Mouse (Mus musculus): ENCODE data around the gene Efnb1. TPM values are rescaled to one million over a fixed set of nuclear protein-coding genes. Genes with fewer than 3 reads are reported as not detected.

Gene Efnb1
- total and polyA plus RNA-seq, 2 experiments from 2014 or later = 26.6 to 48.9 TPM

DNA sequence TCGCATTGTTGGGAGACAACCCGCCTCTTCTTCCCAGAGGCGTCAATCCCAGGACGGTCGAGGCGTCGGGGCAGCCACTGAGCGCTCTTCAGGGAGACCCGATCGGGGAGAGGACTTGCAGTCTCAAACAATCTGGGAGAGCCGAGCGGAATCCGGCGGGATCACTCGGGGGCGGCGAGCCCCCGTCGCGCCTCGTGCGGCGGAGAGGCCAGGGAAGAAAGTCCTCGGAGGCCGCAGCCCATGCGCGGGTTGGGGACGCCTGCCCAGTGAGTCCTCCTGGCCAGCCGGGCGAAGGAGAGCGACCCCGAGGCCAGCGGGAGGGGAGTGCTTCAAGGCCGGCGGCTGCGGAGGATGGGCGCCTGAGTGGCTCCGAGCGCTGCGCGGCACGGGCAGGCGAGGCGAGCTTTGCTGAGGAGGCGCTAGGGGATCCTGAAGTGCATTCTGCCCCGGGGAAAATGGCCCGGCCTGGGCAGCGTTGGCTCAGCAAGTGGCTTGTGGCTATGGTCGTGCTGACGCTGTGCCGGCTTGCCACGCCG, 569 bp downstream of the Efnb1 start:
- TF ChIP-seq CTCF (IDR thresholded peaks at IDR 0.05; ENCODE audit: low read depth) = no peak
- Histone ChIP-seq H3K9me3 (ENCODE audit: low read length) (no peaks in the 10 kb centered on the region), H3K36me3 (ENCODE audit: insufficient read depth) (no peaks in the 10 kb centered on the region), H3K27me3 (ENCODE audit: insufficient read depth, low read length) (no peaks in the 10 kb centered on the region), H3K4me3 (ENCODE audit: low read depth, low read length) (peak overlapping the region; percentile 56), H3K4me2 (ENCODE audit: low read depth) (peak overlapping the region; percentile 62), H3K27ac (ENCODE audit: low read depth, low read length) (peak overlapping the region; percentile 84), H3K9ac (peak overlapping the region; percentile 67), H3K4me1 (ENCODE audit: insufficient read depth) (0 out of 2 replicates have a peak, but pooled peaks cover 4% of the 10 kb centered on the region)
- WGBS = 29% methylated on average over 45 of the region's 53 CpGs
- ATAC-seq (peak; percentile 3; the same call in 1 of the 2 replicates), DNase-seq (peak; percentile 21)

DNA sequence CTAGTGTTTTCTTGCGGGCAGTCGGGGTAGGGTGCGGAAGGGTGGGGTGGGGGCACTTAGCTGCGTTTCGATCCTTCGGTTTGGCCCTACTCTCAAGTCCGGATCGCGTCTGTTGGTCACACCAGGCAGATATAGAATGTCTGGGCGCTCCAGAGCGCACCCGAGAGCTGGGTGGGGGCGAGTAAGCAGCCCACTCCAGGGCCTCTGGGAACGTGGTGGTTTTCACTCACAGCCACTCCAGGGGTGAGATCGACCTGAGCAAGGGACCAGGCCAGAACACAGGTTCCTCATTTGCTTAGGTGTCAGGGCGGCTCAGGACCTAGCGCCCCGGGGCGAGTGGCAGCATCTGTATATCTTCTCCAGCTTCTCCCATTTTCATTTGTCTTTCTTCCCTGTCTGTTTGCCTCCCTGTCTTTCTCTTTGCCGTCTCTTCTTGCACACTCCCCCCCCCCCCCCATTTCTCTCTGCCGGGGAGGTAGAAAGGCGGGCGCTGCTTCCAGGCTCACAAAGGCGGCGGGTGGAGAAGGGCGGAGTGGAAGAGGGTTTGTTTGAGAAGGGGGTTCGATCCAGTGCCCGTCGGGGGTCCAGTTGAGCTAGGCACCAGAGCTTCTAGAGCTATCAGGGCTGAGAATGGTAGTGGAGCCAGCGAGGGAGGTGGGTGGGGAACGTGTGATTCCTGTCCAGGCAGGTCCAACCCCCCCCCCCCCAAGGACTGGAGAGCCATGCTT, 1.4 kb downstream of the Efnb1 start:
- Histone ChIP-seq H3K4me2 (ENCODE audit: low read depth) (peak overlapping the region; percentile 62), H3K4me3 (ENCODE audit: low read depth, low read length) (peak overlapping the region; percentile 56), H3K9ac (peak overlapping the region; percentile 67), H3K36me3 (ENCODE audit: insufficient read depth) (no peaks in the 10 kb centered on the region), H3K9me3 (ENCODE audit: low read length) (no peaks in the 10 kb centered on the region), H3K27me3 (ENCODE audit: insufficient read depth, low read length) (no peaks in the 10 kb centered on the region), H3K4me1 (ENCODE audit: insufficient read depth) (0 out of 2 replicates have a peak, but pooled peaks cover 7% of the 10 kb centered on the region), H3K27ac (ENCODE audit: low read depth, low read length) (peak overlapping the region; percentile 84)
- peak; percentile 32 for DNase-seq
- no peak for TF ChIP-seq CTCF (IDR thresholded peaks at IDR 0.05; ENCODE audit: low read depth)
- WGBS = 30% methylated on average over 31 of the region's 31 CpGs
- ATAC-seq = no peak

DNA sequence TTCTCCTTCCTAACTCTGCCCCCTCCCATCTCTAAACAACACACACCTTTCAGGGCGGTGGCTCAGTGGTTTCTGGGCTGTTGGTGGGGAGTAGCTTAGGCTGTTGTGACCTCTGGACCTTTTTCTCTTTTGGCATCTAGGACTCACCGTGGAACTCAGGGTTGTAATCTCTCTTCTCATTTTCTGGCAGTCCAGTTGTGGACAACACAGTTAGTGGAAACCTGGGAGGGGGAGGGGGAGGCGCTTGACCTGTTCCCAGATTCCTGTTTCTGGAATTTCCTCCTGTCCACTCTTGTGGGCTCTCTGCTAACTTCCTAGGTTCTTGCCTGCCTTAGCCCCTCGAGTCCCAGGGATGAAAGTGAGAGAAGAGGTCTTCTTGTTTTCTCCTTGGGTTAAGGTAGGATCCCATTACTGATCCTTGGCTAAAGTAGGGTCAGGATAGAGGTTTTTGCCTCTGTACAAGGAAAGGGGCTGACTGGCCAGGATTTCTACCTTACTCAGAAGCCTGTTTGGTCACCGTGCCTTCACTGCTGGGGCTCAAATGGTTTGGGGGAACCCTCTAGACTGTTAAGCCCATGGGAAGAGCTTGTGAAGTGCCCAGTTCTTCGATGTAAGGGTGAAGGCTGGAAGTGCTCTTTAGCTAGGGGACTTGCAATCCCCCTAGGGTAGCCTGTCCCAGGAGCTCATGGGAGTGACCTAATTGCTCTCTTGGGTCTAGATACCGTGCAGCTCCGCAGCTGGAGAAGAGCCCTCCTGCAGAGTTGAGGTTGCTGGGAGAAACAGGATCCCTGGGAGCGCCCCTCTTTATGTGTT, 2.2 kb downstream of the Efnb1 start:
- 28% methylated on average over 9 of the region's 9 CpGs for WGBS
- peak overlapping the region; percentile 62 for H3K4me2 ChIP-seq (ENCODE audit: low read depth)
- no peak for DNase-seq
- H3K9me3 ChIP-seq (ENCODE audit: low read length) = no peaks in the 10 kb centered on the region
- H3K9ac ChIP-seq = peak overlapping the region; percentile 67
- H3K27ac ChIP-seq (ENCODE audit: low read depth, low read length) = peak overlapping the region; percentile 84
- TF ChIP-seq CTCF (IDR thresholded peaks at IDR 0.05; ENCODE audit: low read depth) = no peak
- peaks cover 13% of the 10 kb centered on the region; the same call in 1 of the 2 replicates for H3K4me1 ChIP-seq (ENCODE audit: insufficient read depth)
- H3K36me3 ChIP-seq (ENCODE audit: insufficient read depth) = no peaks in the 10 kb centered on the region
- H3K27me3 ChIP-seq (ENCODE audit: insufficient read depth, low read length) = no peaks in the 10 kb centered on the region
- no peak for ATAC-seq
- H3K4me3 ChIP-seq (ENCODE audit: low read depth, low read length) = peak overlapping the region; percentile 56

DNA sequence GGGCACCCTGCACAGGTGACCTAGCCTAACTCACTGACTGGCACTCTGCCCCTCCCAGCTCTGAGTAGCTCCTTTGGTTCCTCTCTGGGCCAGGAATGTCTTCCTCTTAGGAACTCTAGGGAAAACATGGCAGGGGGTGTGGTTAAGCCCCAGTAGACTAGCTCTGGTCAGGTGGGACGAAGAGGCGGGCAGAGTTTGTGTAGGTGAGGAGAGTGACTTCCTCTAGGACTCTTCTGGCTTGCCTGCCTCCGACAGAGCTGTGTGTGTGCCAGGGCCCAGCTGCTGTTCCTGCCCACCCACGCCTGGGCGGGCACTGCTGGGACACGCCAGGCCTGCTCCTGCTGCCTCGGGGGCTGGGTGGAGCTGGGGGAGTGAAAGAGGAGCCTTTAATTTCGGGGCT, 5.1 kb downstream of the Efnb1 start:
- no peaks in the 10 kb centered on the region for H3K27me3 ChIP-seq (ENCODE audit: insufficient read depth, low read length)
- peak; percentile 8 for DNase-seq
- TF ChIP-seq CTCF (IDR thresholded peaks at IDR 0.05; ENCODE audit: low read depth) = no peak
- whole genome bisulfite sequencing = 46% methylated on average over 8 of the region's 8 CpGs
- H3K4me2 ChIP-seq (ENCODE audit: low read depth) = peak overlapping the region; percentile 62
- H3K4me3 ChIP-seq (ENCODE audit: low read depth, low read length) = peak overlapping the region; percentile 56
- peaks cover 13% of the 10 kb centered on the region; the same call in 1 of the 2 replicates for H3K4me1 ChIP-seq (ENCODE audit: insufficient read depth)
- H3K36me3 ChIP-seq (ENCODE audit: insufficient read depth) = peaks cover 4% of the 10 kb centered on the region; the same call in 1 of the 2 replicates
- no peaks in the 10 kb centered on the region for H3K9me3 ChIP-seq (ENCODE audit: low read length)
- H3K27ac ChIP-seq (ENCODE audit: low read depth, low read length) = no peak overlapping the region
- ATAC-seq = no peak
- H3K9ac ChIP-seq = no peak overlapping the region

GRCm38 (mm10) chrX:99141900-99142299, 6.0 kb downstream of the Efnb1 start:
- H3K9ac ChIP-seq = no peak overlapping the region
- no peak for TF ChIP-seq CTCF (IDR thresholded peaks at IDR 0.05; ENCODE audit: low read depth)
- ATAC-seq = no peak
- H3K4me3 ChIP-seq (ENCODE audit: low read depth, low read length) = no peak overlapping the region
- H3K27ac ChIP-seq (ENCODE audit: low read depth, low read length) = no peak overlapping the region
- DNase-seq = no peak
- no peaks in the 10 kb centered on the region for H3K27me3 ChIP-seq (ENCODE audit: insufficient read depth, low read length)
- H3K9me3 ChIP-seq (ENCODE audit: low read length) = no peaks in the 10 kb centered on the region
- H3K4me1 ChIP-seq (ENCODE audit: insufficient read depth) = peaks cover 13% of the 10 kb centered on the region; the same call in 1 of the 2 replicates
- peak overlapping the region; percentile 62; the same call in 1 of the 2 replicates for H3K4me2 ChIP-seq (ENCODE audit: low read depth)
- peaks cover 4% of the 10 kb centered on the region; the same call in 1 of the 2 replicates for H3K36me3 ChIP-seq (ENCODE audit: insufficient read depth)

- DNase-seq = peak; percentile 50
- Histone ChIP-seq H3K4me1 (ENCODE audit: insufficient read depth) (peaks cover 13% of the 10 kb centered on the region; the same call in 1 of the 2 replicates), H3K4me3 (ENCODE audit: low read depth, low read length) (no peak overlapping the region), H3K4me2 (ENCODE audit: low read depth) (no peak overlapping the region), H3K9me3 (ENCODE audit: low read length) (no peaks in the 10 kb centered on the region), H3K36me3 (ENCODE audit: insufficient read depth) (peaks cover 4% of the 10 kb centered on the region; the same call in 1 of the 2 replicates), H3K27me3 (ENCODE audit: insufficient read depth, low read length) (no peaks in the 10 kb centered on the region), H3K27ac (ENCODE audit: low read depth, low read length) (no peak overlapping the region), H3K9ac (no peak overlapping the region)
- no peak; the same call in 1 of the 2 replicates for ATAC-seq
- TF ChIP-seq CTCF (IDR thresholded peaks at IDR 0.05; ENCODE audit: low read depth) = no peak
- WGBS = 65% methylated on average over 7 of the region's 7 CpGs
Measured at GRCm38 (mm10) chrX:99145561-99145960, 9.6 kb downstream of the Efnb1 start.

Data from forebrain, postnatal 0 days (tissue).